Mouse (Mus musculus): ENCODE measurements around the gene Slc13a2.

Gene Slc13a2

DNA sequence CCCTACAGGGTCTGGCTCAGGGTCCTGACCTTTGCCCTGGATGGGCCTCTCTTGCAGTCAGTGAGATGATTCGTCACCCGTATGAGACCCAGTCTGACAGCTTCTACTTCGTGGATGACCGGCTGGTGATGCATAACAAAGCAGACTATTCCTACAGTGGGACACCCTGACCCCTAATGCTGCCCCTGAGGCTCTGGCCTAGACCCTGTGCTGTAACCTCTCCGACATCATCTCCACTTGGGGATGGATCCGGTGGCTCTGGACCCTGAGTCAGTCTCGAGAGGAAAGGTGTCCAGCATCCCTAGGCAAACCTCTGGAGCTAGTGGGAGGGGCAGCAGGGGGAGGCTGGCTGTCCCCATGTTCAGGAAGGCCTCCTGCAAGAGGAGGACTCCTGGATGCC, 73.5 kb downstream of the Slc13a2 start:
- no peak for DNase-seq

DNA sequence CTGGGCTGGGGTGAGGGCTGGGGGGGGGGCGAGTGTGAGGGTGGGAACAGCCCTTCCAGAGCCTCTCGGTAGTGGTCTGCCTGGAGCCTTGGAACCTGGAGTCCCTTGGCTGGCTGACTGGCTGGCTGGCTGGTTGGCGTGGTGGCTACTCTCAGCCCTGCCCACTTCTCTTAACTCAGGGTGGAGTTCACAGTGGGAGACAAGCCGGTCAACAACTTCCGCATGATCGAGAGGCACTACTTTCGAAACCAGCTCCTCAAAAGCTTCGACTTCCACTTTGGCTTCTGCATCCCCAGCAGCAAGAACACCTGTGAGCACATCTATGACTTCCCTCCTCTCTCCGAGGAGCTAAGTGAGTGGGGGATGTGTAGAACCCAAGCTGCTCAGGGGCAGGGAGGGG, 74.1 kb downstream of the Slc13a2 start:
- DNase-seq, result no peak

Data from kidney, adult 18-20 months (tissue).